Mouse (Mus musculus) midbrain, embryonic 14.5 days (tissue): ENCODE measurements around the gene Gm21970. TPM values are rescaled to one million over a fixed set of nuclear protein-coding genes. Genes with fewer than 3 reads are reported as not detected.
"Not testable (repeated sequence)": the region's sequence is repeated elsewhere in the genome, so short reads cannot be mapped to it uniquely, and the experiment has no call there.

Experiments used
- ATAC-seq: fragments of 200-750 bp; cut with Nextera tagmentation; 2 replicates; pipeline ENCODE4 v1.8.0; 2017; ENCODE audit warnings: moderate number of reproducible peaks, moderate library complexity; ENCODE audit not compliant: low FRiP score, low TSS enrichment
- DNase-seq: peaks from one replicate; pipeline ENCODE4 v3.0.0-alpha.2; 2015
- H3K27ac ChIP-seq: fragments of 300-500 bp; sonication (generic); replicated peaks from 2 replicates; pipeline ENCODE4 v1.5.1; 2014; ENCODE audit warnings: mild to moderate bottlenecking, low read depth, low read length, moderate library complexity
- H3K27me3 ChIP-seq: fragments of 300-500 bp; sonication (generic); 2 replicates; pipeline ENCODE4 v1.6.1; 2014; ENCODE audit warnings: low read length, control low read depth, mixed read lengths; ENCODE audit not compliant: control insufficient read depth, insufficient read depth
- H3K36me3 ChIP-seq: fragments of 300-500 bp; sonication (generic); 2 replicates; pipeline ENCODE4 v1.6.1; 2014; ENCODE audit warnings: low read length, control low read depth; ENCODE audit not compliant: control insufficient read depth, insufficient read depth
- H3K4me1 ChIP-seq: fragments of 300-500 bp; sonication (generic); 2 replicates; pipeline ENCODE4 v1.6.1; 2014; ENCODE audit warnings: mild to moderate bottlenecking, antibody characterized with exemption, low read length, control low read depth; ENCODE audit not compliant: control insufficient read depth, insufficient read depth
- H3K4me2 ChIP-seq: fragments of 300-500 bp; sonication (generic); 2 replicates; pipeline ENCODE4 v1.6.1; 2014; ENCODE audit warnings: mild to moderate bottlenecking, low read length, moderate library complexity
- H3K4me3 ChIP-seq: fragments of 300-500 bp; sonication (generic); replicated peaks from 2 replicates; pipeline ENCODE4 v1.5.1; 2014; ENCODE audit warnings: low read depth, low read length
- H3K9ac ChIP-seq: fragments of 300-500 bp; sonication (generic); replicated peaks from 2 replicates; pipeline ENCODE4 v1.6.1; 2014; ENCODE audit warnings: mild to moderate bottlenecking, low read length, moderate library complexity
- H3K9me3 ChIP-seq: fragments of 300-500 bp; sonication (generic); 2 replicates; pipeline ENCODE4 v1.6.1; 2016; ENCODE audit warnings: low read length, control low read depth, mixed read lengths; ENCODE audit not compliant: control insufficient read depth
- WGBS: fragments of 180-500 bp; shearing (Covaris S2); extraction: QIAGEN DNeasy Blood & Tissue Kit; methylation state at CpG from one replicate; pipeline ENCODE4 v1.1.7; 2014; 5-methylcytosine and 5-hydroxymethylcytosine counted together
- polyA plus RNA-seq: library from polyadenylated mRNA; unstranded; fragments of >200 nt; fragmentation: Nextera tagmentation; extraction: Ambion mirVana; gene quantifications from 2 replicates; pipeline ENCODE4 v1.2.1, GENCODE M21; 2014

Gm21970 gene
- polyA plus RNA-seq, 1 experiment from 2014 or later = not detected

- no peak for ATAC-seq
- no peaks in the 10 kb centered on the region for H3K36me3 ChIP-seq
- no peaks in the 10 kb centered on the region for H3K27me3 ChIP-seq
- WGBS = 35% methylated on average over 5 of the region's 5 CpGs
- no peak overlapping the region for H3K4me2 ChIP-seq
- H3K4me3 ChIP-seq = no peak overlapping the region
- H3K4me1 ChIP-seq = no peaks in the 10 kb centered on the region
- H3K27ac ChIP-seq = no peak overlapping the region
- H3K9ac ChIP-seq = no peak overlapping the region
- no peaks in the 10 kb centered on the region for H3K9me3 ChIP-seq
- DNase-seq = no peak
These were observed 41.3 kb downstream of the Gm21970 start for GRCm38 (mm10) chr16:91432720-91433328.

GRCm38 (mm10) chr16:91433329-91433933, 41.9 kb downstream of the Gm21970 start:
- no peak overlapping the region for H3K9ac ChIP-seq
- H3K27me3 ChIP-seq = no peaks in the 10 kb centered on the region
- no peaks in the 10 kb centered on the region for H3K9me3 ChIP-seq
- no peaks in the 10 kb centered on the region for H3K36me3 ChIP-seq
- WGBS = 68% methylated on average over 8 of the region's 8 CpGs
- no peak for DNase-seq
- no peak overlapping the region for H3K4me2 ChIP-seq
- H3K4me1 ChIP-seq = no peaks in the 10 kb centered on the region
- H3K27ac ChIP-seq = no peak overlapping the region
- ATAC-seq = no peak
- no peak overlapping the region for H3K4me3 ChIP-seq

DNA sequence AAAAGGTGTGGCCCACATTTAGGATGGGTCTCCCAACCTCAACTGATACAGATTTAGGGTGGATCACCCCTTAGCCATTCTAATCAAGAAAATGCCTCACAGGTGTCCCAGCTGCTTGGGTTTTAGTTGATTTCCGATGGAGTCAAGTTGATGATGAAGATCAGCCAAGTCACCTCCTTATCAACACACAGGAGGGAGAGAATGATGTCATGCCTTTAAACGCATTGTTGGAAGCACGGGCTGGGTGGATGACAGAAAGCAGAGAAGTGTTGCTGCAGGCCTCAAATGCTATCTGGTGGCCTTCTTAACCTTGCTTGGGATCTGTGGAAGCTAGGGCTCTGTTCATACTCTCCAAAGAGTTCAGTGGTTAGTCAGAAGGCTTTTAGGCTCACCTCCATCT, 42.6 kb downstream of the Gm21970 start:
- H3K36me3 ChIP-seq = no peaks in the 10 kb centered on the region
- 98% methylated on average over 3 of the region's 3 CpGs for WGBS
- no peak overlapping the region for H3K27ac ChIP-seq
- H3K9ac ChIP-seq = no peak overlapping the region
- ATAC-seq (no peak), DNase-seq (no peak)
- H3K9me3 ChIP-seq = no peaks in the 10 kb centered on the region
- H3K4me2 ChIP-seq = no peak overlapping the region
- no peaks in the 10 kb centered on the region for H3K27me3 ChIP-seq
- H3K4me3 ChIP-seq = no peak overlapping the region
- no peaks in the 10 kb centered on the region for H3K4me1 ChIP-seq

DNA sequence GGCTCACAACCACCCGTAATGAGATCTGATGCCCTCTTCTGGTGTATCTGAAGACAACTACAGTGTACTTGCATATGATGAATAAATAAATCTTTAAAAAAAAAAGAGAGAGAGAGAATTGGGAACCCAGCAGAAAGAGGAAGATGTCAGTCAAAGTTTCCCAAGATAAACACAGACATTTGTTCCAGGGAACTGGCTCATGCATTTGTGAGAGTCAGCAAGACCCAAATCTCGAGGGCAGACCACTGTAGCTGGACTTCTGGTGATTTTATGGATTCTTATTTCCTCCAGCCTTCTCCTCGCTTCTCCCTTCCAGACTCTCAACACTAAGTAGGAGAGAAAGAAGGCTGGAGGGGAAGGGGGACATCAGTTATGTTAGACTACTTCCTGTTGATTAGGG, 46.6 kb downstream of the Gm21970 start:
- 73% methylated on average over 3 of the region's 3 CpGs for WGBS
- no peaks in the 10 kb centered on the region for H3K9me3 ChIP-seq
- DNase-seq (no peak), ATAC-seq (no peak)
- no peaks in the 10 kb centered on the region for H3K4me1 ChIP-seq
- H3K36me3 ChIP-seq = no peaks in the 10 kb centered on the region
- no peaks in the 10 kb centered on the region for H3K27me3 ChIP-seq
- no peak overlapping the region for H3K4me2 ChIP-seq
- H3K4me3 ChIP-seq = no peak overlapping the region
- no peak overlapping the region for H3K9ac ChIP-seq
- H3K27ac ChIP-seq = no peak overlapping the region

GRCm38 (mm10) chr16:91438599-91438998, 47.1 kb downstream of the Gm21970 start:
- not testable (repeated sequence) for H3K9ac ChIP-seq, H3K4me3 ChIP-seq, H3K4me2 ChIP-seq, H3K27ac ChIP-seq, ATAC-seq, DNase-seq, H3K4me1 ChIP-seq, H3K9me3 ChIP-seq, H3K36me3 ChIP-seq, H3K27me3 ChIP-seq
- WGBS = 80% methylated on average over 1 of the region's 1 CpGs

- H3K4me3 ChIP-seq = no peak overlapping the region
- no peaks in the 10 kb centered on the region for H3K9me3 ChIP-seq
- no peaks in the 10 kb centered on the region for H3K36me3 ChIP-seq
- H3K27me3 ChIP-seq = no peaks in the 10 kb centered on the region
- no peak for DNase-seq
- no peak overlapping the region for H3K9ac ChIP-seq
- no peak overlapping the region for H3K4me2 ChIP-seq
- 67% methylated on average over 7 of the region's 7 CpGs for WGBS
- no peak overlapping the region for H3K27ac ChIP-seq
- ATAC-seq = no peak
- H3K4me1 ChIP-seq = no peaks in the 10 kb centered on the region
These were observed 49.8 kb downstream of the Gm21970 start for GRCm38 (mm10) chr16:91441366-91441765.

- WGBS = 85% methylated on average over 7 of the region's 7 CpGs
- no peak for DNase-seq
- H3K36me3 ChIP-seq = no peaks in the 10 kb centered on the region
- H3K27ac ChIP-seq = no peak overlapping the region
- H3K4me2 ChIP-seq = no peak overlapping the region
- no peak for ATAC-seq
- H3K27me3 ChIP-seq = no peaks in the 10 kb centered on the region
- no peak overlapping the region for H3K9ac ChIP-seq
- no peak overlapping the region for H3K4me3 ChIP-seq
- H3K4me1 ChIP-seq = no peaks in the 10 kb centered on the region
- H3K9me3 ChIP-seq = no peaks in the 10 kb centered on the region
These were observed 50.3 kb downstream of the Gm21970 start for GRCm38 (mm10) chr16:91441811-91442240.

DNA sequence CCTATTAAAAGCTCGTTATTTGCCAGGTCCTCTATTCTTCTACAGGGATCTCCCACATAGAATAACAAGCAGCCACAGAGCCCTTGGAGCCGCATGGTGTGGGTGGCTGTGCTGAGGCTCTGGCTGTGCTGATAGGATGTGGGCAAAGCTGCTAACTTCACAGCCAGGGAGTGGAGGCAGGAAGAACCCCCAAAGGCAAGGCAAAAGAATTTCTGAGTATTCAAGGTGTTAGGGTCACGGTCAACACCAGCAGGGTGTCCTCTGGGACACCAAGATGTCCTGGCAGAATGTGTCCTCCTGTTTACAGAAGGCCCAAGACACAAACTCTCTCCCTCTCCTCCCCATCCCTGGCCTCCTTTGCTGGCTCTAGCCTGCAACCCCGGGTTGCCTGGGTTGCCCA, 50.9 kb downstream of the Gm21970 start:
- Histone ChIP-seq H3K36me3 (no peaks in the 10 kb centered on the region), H3K27me3 (no peaks in the 10 kb centered on the region), H3K9me3 (no peaks in the 10 kb centered on the region), H3K27ac (no peak overlapping the region), H3K4me3 (no peak overlapping the region), H3K9ac (no peak overlapping the region), H3K4me2 (no peak overlapping the region), H3K4me1 (no peaks in the 10 kb centered on the region)
- DNase-seq = no peak
- ATAC-seq = no peak
- 73% methylated on average over 4 of the region's 4 CpGs for WGBS

GRCm38 (mm10) chr16:91443211-91443611, 51.7 kb downstream of the Gm21970 start:
- ATAC-seq (no peak), DNase-seq (no peak)
- Histone ChIP-seq H3K36me3 (no peaks in the 10 kb centered on the region), H3K9ac (no peak overlapping the region), H3K9me3 (no peaks in the 10 kb centered on the region), H3K4me3 (no peak overlapping the region), H3K27ac (no peak overlapping the region), H3K27me3 (no peaks in the 10 kb centered on the region), H3K4me2 (no peak overlapping the region), H3K4me1 (no peaks in the 10 kb centered on the region)
- WGBS = 85% methylated on average over 8 of the region's 8 CpGs
